ENCODE assay signal across 8 mouse cellular contexts in the genomic region with DNA sequence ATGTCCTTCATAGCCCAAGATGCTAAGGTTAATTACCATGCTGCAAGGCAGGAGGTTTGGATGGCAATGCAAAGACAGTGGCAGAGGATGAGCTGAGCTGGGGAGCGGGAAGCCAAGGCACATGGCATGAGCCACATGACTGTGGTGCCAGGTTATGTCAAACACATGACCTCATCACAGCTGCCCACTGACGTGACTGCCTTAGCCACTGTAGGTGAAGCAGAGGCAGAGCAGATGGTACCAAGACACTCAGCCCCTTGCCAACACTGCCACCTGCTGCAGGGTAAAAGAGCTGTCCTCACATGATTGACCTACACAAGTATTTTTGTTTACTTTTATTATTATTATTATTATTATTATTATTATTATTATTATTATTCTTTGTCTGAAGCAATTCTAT.
A peak's percentile ranks its signal among the peaks of the same experiment; 100 is the strongest.
DNase-seq lines count a peak whose midpoint lies in the region; ATAC-seq lines count a peak whose summit lies in the region.

No protein-coding gene starts in this region.

- no peaks in the 10 kb centered on the region for H3K4me1 ChIP-seq in embryonic facial prominence, embryonic 12.5 days
- 0 out of 2 replicates have a peak, but pooled peaks cover 5% of the 10 kb centered on the region for H3K4me1 ChIP-seq in midbrain, embryonic 15.5 days

- H3K9me3 ChIP-seq in embryonic facial prominence, embryonic 12.5 days: no peaks in the 10 kb centered on the region
- no peaks in the 10 kb centered on the region for H3K9me3 ChIP-seq in midbrain, embryonic 15.5 days

- no peaks in the 10 kb centered on the region for H3K36me3 ChIP-seq in embryonic facial prominence, embryonic 12.5 days
- H3K36me3 ChIP-seq in midbrain, embryonic 15.5 days (replicated peaks): no peaks in the 10 kb centered on the region

- no peaks in the 10 kb centered on the region for H3K27me3 ChIP-seq in embryonic facial prominence, embryonic 12.5 days
- H3K27me3 ChIP-seq in midbrain, embryonic 15.5 days (replicated peaks): no peaks in the 10 kb centered on the region

- ATAC-seq in embryonic facial prominence, embryonic 12.5 days (ENCODE audit: insufficient number of reproducible peaks, insufficient read depth, low FRiP score, low TSS enrichment): 0 out of 2 replicates have a peak, but pooled peaks have one; percentile 41
- ATAC-seq in midbrain, embryonic 15.5 days (replicated peaks): no peak

- WGBS in embryonic facial prominence, embryonic 12.5 days: 65% methylated on average over 2 of the region's 2 CpGs
- WGBS in midbrain, embryonic 15.5 days: 70% methylated on average over 2 of the region's 2 CpGs

- DNase-seq in kidney, adult 18-20 months: peak; percentile 22
- DNase-seq in kidney, adult 11 months: no peak
- DNase-seq in urinary bladder, postnatal 14 days (ENCODE audit: low spot score): peak; percentile 6
- DNase-seq in urinary bladder, postnatal 10 days (ENCODE audit: low spot score): no peak
- peak; percentile 2 to 62 for DNase-seq in kidney, postnatal 36 days
- DNase-seq in retina, postnatal 7 days (ENCODE audit: low read depth, low spot score): peak; percentile 14

- H3K9ac ChIP-seq in embryonic facial prominence, embryonic 12.5 days: no peak overlapping the region
- no peak overlapping the region for H3K9ac ChIP-seq in midbrain, embryonic 15.5 days

- H3K4me2 ChIP-seq in embryonic facial prominence, embryonic 12.5 days (replicated peaks): no peak overlapping the region
- H3K4me2 ChIP-seq in midbrain, embryonic 15.5 days: no peak overlapping the region

- no peak overlapping the region for H3K27ac ChIP-seq in embryonic facial prominence, embryonic 12.5 days
- H3K27ac ChIP-seq in midbrain, embryonic 15.5 days: no peak overlapping the region

- H3K4me3 ChIP-seq in embryonic facial prominence, embryonic 12.5 days: no peak overlapping the region
- no peak overlapping the region for H3K4me3 ChIP-seq in midbrain, embryonic 15.5 days

Comparison
In these comparisons a context has a peak if more than half of its experiments do, and no peak if none do; other contexts are left out.
1. DNase-seq: peak in kidney, adult 18-20 months (single experiment), urinary bladder, postnatal 14 days (single experiment), kidney, postnatal 36 days (2 of 2) and retina, postnatal 7 days (single experiment); none in kidney, adult 11 months (single experiment) and urinary bladder, postnatal 10 days (single experiment).